ENCODE assay signal across 8 mouse cellular contexts in genomic region chr8:72474826-72475546, GRCm38 (mm10). TPM values are rescaled to one million over a fixed set of nuclear protein-coding genes. Genes with fewer than 3 reads are reported as not detected.
DNase-seq lines count a peak whose midpoint lies in the region; ATAC-seq and TF ChIP-seq lines count a peak whose summit lies in the region.

Cherp (minus strand) TSS chr8:72475226.

- no peak for TF ChIP-seq RAD21 in MEL (IDR thresholded peaks at IDR 0.05; ENCODE audit: low read depth, low read length)

- H3K4me2 ChIP-seq in forebrain, postnatal 0 days (ENCODE audit: low read depth) = peak within 1 kb of the TSS; percentile 90
- H3K4me2 ChIP-seq in lung, embryonic 15.5 days = peak within 1 kb of the TSS; percentile 92

- peaks cover 8 to 17% of the 10 kb centered on the region in 2 experiments for H3K36me3 ChIP-seq in MEL (ENCODE audit: control insufficient read depth in 1 of 2, insufficient read depth in 2 of 2, low read length in 2 of 2)
- H3K36me3 ChIP-seq in forebrain, postnatal 0 days (ENCODE audit: insufficient read depth) = peaks cover 34% of the 10 kb centered on the region
- H3K36me3 ChIP-seq in lung, embryonic 15.5 days = peaks cover 43% of the 10 kb centered on the region

- H3K9ac ChIP-seq in MEL (ENCODE audit: control insufficient read depth, low read depth, low read length, poor library complexity, severe bottlenecking) = peak within 1 kb of the TSS; percentile 91
- peak within 1 kb of the TSS; percentile 80 for H3K9ac ChIP-seq in forebrain, postnatal 0 days
- peak within 1 kb of the TSS; percentile 91 for H3K9ac ChIP-seq in lung, embryonic 15.5 days

- H3K4me1 ChIP-seq in MEL (ENCODE audit: control insufficient read depth in 1 of 2, insufficient read depth in 2 of 2, low read length in 2 of 2) = peaks cover 0 to 12% of the 10 kb centered on the region in 2 experiments; a peak in 3 of 4 replicates
- H3K4me1 ChIP-seq in cerebellum, adult 2 months (ENCODE audit: control insufficient read depth, insufficient read depth, low read length) = peaks cover 8% of the 10 kb centered on the region; the same call in 1 of the 2 replicates
- H3K4me1 ChIP-seq in forebrain, postnatal 0 days (ENCODE audit: insufficient read depth) = peaks cover 9% of the 10 kb centered on the region
- peaks cover 22% of the 10 kb centered on the region for H3K4me1 ChIP-seq in lung, embryonic 15.5 days

- H3K27me3 ChIP-seq in MEL (ENCODE audit: control insufficient read depth in 1 of 2, insufficient read depth in 2 of 2, low read length in 2 of 2) = no peaks in the 10 kb centered on the region
- H3K27me3 ChIP-seq in cerebellum, adult 2 months (ENCODE audit: control insufficient read depth, insufficient read depth, low read length) = no peaks in the 10 kb centered on the region
- H3K27me3 ChIP-seq in forebrain, postnatal 0 days (ENCODE audit: insufficient read depth, low read length) = no peaks in the 10 kb centered on the region
- H3K27me3 ChIP-seq in lung, embryonic 15.5 days = no peaks in the 10 kb centered on the region

- peak; percentile 98 for ATAC-seq in forebrain, postnatal 0 days
- ATAC-seq in lung, embryonic 15.5 days (ENCODE audit: borderline replicate concordance, extremely low read depth, low FRiP score, low TSS enrichment) = peak; percentile 95

- no peak for TF ChIP-seq CTCF in MEL (IDR thresholded peaks at IDR 0.05 in 2 of 3, conservative IDR thresholded peaks at IDR 0.05 in 1 of 3; ENCODE audit: control insufficient read depth in 1 of 3, insufficient read depth in 1 of 3, low read depth in 2 of 3, low read length in 3 of 3, poor library complexity in 1 of 3, severe bottlenecking in 1 of 3)
- no peak for TF ChIP-seq CTCF in cerebellum, adult 2 months (IDR thresholded peaks at IDR 0.05; ENCODE audit: borderline replicate concordance, insufficient read depth, low read depth, low read length)
- TF ChIP-seq CTCF in forebrain, postnatal 0 days (IDR thresholded peaks at IDR 0.05; ENCODE audit: low read depth) = peak; percentile 9; the same call in 1 of the 2 replicates

- WGBS in cerebellum, adult 2 months = under 1% methylated on average over 80 of the region's 80 CpGs
- whole genome bisulfite sequencing in forebrain, postnatal 0 days = under 1% methylated on average over 74 of the region's 80 CpGs
- under 1% methylated on average over 79 of the region's 80 CpGs for WGBS in lung, embryonic 15.5 days

- H3K79me2 ChIP-seq in MEL (ENCODE audit: control insufficient read depth, insufficient read depth, low read length, poor library complexity) = peaks cover 40% of the 10 kb centered on the region

- H3K27ac ChIP-seq in MEL (ENCODE audit: control insufficient read depth, low read depth, low read length) = peak within 1 kb of the TSS; percentile 98
- peak within 1 kb of the TSS; percentile 79 for H3K27ac ChIP-seq in cerebellum, adult 2 months (ENCODE audit: insufficient read depth, low read length)
- peak within 1 kb of the TSS; percentile 92 for H3K27ac ChIP-seq in forebrain, postnatal 0 days (ENCODE audit: low read depth, low read length)
- peak within 1 kb of the TSS; percentile 89 for H3K27ac ChIP-seq in lung, embryonic 15.5 days

- no peaks in the 10 kb centered on the region for H3K9me3 ChIP-seq in MEL (replicated peaks; ENCODE audit: insufficient read depth, low read length)
- H3K9me3 ChIP-seq in forebrain, postnatal 0 days (ENCODE audit: low read length) = no peaks in the 10 kb centered on the region
- H3K9me3 ChIP-seq in lung, embryonic 15.5 days = no peaks in the 10 kb centered on the region

- peak in 1 of 2 experiments; percentile 5; a peak in 1 of 4 replicates for TF ChIP-seq EP300 in MEL (IDR thresholded peaks at IDR 0.05; ENCODE audit: low read depth in 1 of 2, low read length in 2 of 2)

- TF ChIP-seq POLR2A in MEL (IDR thresholded peaks at IDR 0.05; ENCODE audit: control insufficient read depth in 1 of 2, insufficient read depth in 1 of 2, low read depth in 1 of 2, low read length in 2 of 2, poor library complexity in 1 of 2) = peak; percentile 55 to 98
- TF ChIP-seq POLR2A in cerebellum, adult 2 months (IDR thresholded peaks at IDR 0.05; ENCODE audit: borderline replicate concordance, insufficient read depth, low read length) = peak; percentile 88

- H3K4me3 ChIP-seq in MEL (ENCODE audit: control insufficient read depth in 1 of 2, insufficient read depth in 1 of 2, low read depth in 2 of 2, low read length in 2 of 2) = peak within 1 kb of the TSS; percentile 78 to 86
- peak within 1 kb of the TSS; percentile 79 for H3K4me3 ChIP-seq in cerebellum, adult 2 months (replicated peaks; ENCODE audit: insufficient read depth, low read depth, low read length)
- peak within 1 kb of the TSS; percentile 88 for H3K4me3 ChIP-seq in forebrain, postnatal 0 days (ENCODE audit: low read depth, low read length)
- H3K4me3 ChIP-seq in lung, embryonic 15.5 days = peak within 1 kb of the TSS; percentile 95

- peak; percentile 99 for DNase-seq in MEL (ENCODE audit: low read depth, low spot score)
- DNase-seq in cerebellum, adult 2 months = peak; percentile 97 to 99
- peak; percentile 99 for DNase-seq in forebrain, postnatal 0 days
- DNase-seq in heart, postnatal 4 days = peak; percentile 97
- peak; percentile 97 to 98 for DNase-seq in layer of hippocampus, adult 8-10 months (ENCODE audit: low spot score in 2 of 2)
- DNase-seq in ovary, adult 18-20 months (ENCODE audit: low spot score) = peak; percentile 98
- DNase-seq in thymus, postnatal 0 days (ENCODE audit: low spot score) = peak; percentile 99

TF ChIP-seq in MEL, 35 proteins besides CTCF, POLR2A, EP300 and RAD21:
- TF ChIP-seq ZKSCAN1 (IDR thresholded peaks at IDR 0.05; ENCODE audit: low read depth, low read length) (no peak), E2F4 (IDR thresholded peaks at IDR 0.05; ENCODE audit: borderline replicate concordance, low read depth, low read length) (peak; percentile 97), MXI1 (IDR thresholded peaks at IDR 0.05; ENCODE audit: low read depth, low read length) (peak; percentile 83), ELF1 (IDR thresholded peaks at IDR 0.05; ENCODE audit: low read depth, low read length) (peak; percentile 94), POLR2AphosphoS2 (IDR thresholded peaks at IDR 0.05; ENCODE audit: low read length) (peak; percentile 84), MAFK (IDR thresholded peaks at IDR 0.05; ENCODE audit: borderline replicate concordance, low read depth, low read length) (no peak), NRF1 (IDR thresholded peaks at IDR 0.05; ENCODE audit: insufficient read depth, low read depth, low read length, poor library complexity, severe bottlenecking) (peak; percentile 99; the same call in 1 of the 2 replicates), TCF12 (IDR thresholded peaks at IDR 0.05; ENCODE audit: low read depth, low read length) (peak; percentile 72; the same call in 1 of the 2 replicates), MYB (IDR thresholded peaks at IDR 0.05; ENCODE audit: low read depth, low read length) (no peak), NELFE (IDR thresholded peaks at IDR 0.05; ENCODE audit: low read depth, low read length) (peak; percentile 90), ZMIZ1 (IDR thresholded peaks at IDR 0.05; ENCODE audit: low read depth, low read length) (peak; percentile 77; the same call in 1 of the 2 replicates), TAL1 (IDR thresholded peaks at IDR 0.05; ENCODE audit: low read length) (no peak), KAT2A (conservative IDR thresholded peaks at IDR 0.05; ENCODE audit: low read depth, low read length) (peak; percentile 95), UBTF (IDR thresholded peaks at IDR 0.05; ENCODE audit: borderline replicate concordance, insufficient read depth, low read depth, low read length) (peak; percentile 45; the same call in 1 of the 2 replicates), CHD1 (IDR thresholded peaks at IDR 0.05; ENCODE audit: low read depth, low read length) (no peak), SMC3 (IDR thresholded peaks at IDR 0.05; ENCODE audit: low read depth, low read length) (no peak), GABPA (IDR thresholded peaks at IDR 0.05; ENCODE audit: low read depth, low read length) (no peak), MYC (IDR thresholded peaks at IDR 0.05; ENCODE audit: low read depth, low read length) (peak; percentile 97), MAX (IDR thresholded peaks at IDR 0.05; ENCODE audit: low read length) (peak; percentile 91), USF2 (IDR thresholded peaks at IDR 0.05; ENCODE audit: borderline replicate concordance in 1 of 2, insufficient read depth in 1 of 2, low read depth in 1 of 2, low read length in 2 of 2) (no peak), POLR2AphosphoS5 (IDR thresholded peaks at IDR 0.05; ENCODE audit: borderline replicate concordance, low read depth, low read length) (no peak), ETS1 (IDR thresholded peaks at IDR 0.05; ENCODE audit: low read depth, low read length) (peak; percentile 18; the same call in 1 of the 2 replicates), HCFC1 (IDR thresholded peaks at IDR 0.05; ENCODE audit: low read depth, low read length) (peak; percentile 95), ZC3H11A (IDR thresholded peaks at IDR 0.05; ENCODE audit: low read depth, low read length) (no peak), TBP (IDR thresholded peaks at IDR 0.05; ENCODE audit: low read depth, low read length) (peak; percentile 85), MAZ (IDR thresholded peaks at IDR 0.05; ENCODE audit: low read depth, low read length) (peak; percentile 63; the same call in 1 of the 2 replicates), BHLHE40 (IDR thresholded peaks at IDR 0.05; ENCODE audit: borderline replicate concordance, low read depth, low read length) (no peak), SIN3A (IDR thresholded peaks at IDR 0.05; ENCODE audit: low read length) (peak; percentile 89)

RNA-seq across cellular contexts. Expression of gene Cherp, which starts in this region (rescaled TPM):
- total RNA-seq in MEL (2012; rRNA removed) = 21.1 and 24.6 TPM in 2 replicates
- polyA plus RNA-seq in MEL (2012; ENCODE audit: insufficient read depth in 1 of 2, insufficient read length in 2 of 2, low read depth in 1 of 2, low replicate concordance in 2 of 2, missing spikeins in 1 of 2) = 100 to 1,000 TPM in 1 of 2 experiments, 10 to 100 TPM in 1; 78.0 to 106 TPM
- polyA plus RNA-seq in cerebellum, adult 2 months (2012; rRNA removed) = 54.5 and 65.5 TPM in 2 replicates
- 21.2 and 29.8 TPM in 2 replicates for total RNA-seq in forebrain, postnatal 0 days (2014; rRNA removed)
- polyA plus RNA-seq in forebrain, postnatal 0 days (2015; fragmentation: Nextera tagmentation; extraction: Ambion mirVana) = 36.8 and 43.7 TPM in 2 replicates
- total RNA-seq in heart, postnatal 4 days (2021) = 10 to 100 TPM; 55.6 to 64.5 TPM
- 10 to 100 TPM; 69.3 to 97.6 (median 83.2) TPM for total RNA-seq in layer of hippocampus, adult 8-10 months (2022)
- 45.6 and 52.3 TPM in 2 replicates for polyA plus RNA-seq in lung, embryonic 15.5 days (2015; fragmentation: Nextera tagmentation; extraction: Ambion mirVana)
- 36.7 and 41.3 TPM in 2 replicates for polyA plus RNA-seq in thymus, postnatal 0 days (2015; fragmentation: Nextera tagmentation; extraction: Ambion mirVana)

Comparison
In these comparisons a context has a peak if more than half of its experiments do, and no peak if none do; other contexts are left out.
1. Peak in every context shown above with its lines: DNase-seq, ATAC-seq, H3K4me3 ChIP-seq and H3K27ac ChIP-seq.